Mouse (Mus musculus): ENCODE measurements around the gene Kiss1r. TPM values are rescaled to one million over a fixed set of nuclear protein-coding genes. Genes with fewer than 3 reads are reported as not detected.
"Not testable (repeated sequence)": the region's sequence is repeated elsewhere in the genome, so short reads cannot be mapped to it uniquely, and the experiment has no call there.

Gene Kiss1r
- polyA plus RNA-seq, 1 experiment from 2014 or later, result 0.51 TPM

- Histone ChIP-seq H3K4me3 (ENCODE audit: low read depth, low read length) (no peak overlapping the region), H3K36me3 (ENCODE audit: control insufficient read depth, insufficient read depth, low read length) (no peaks in the 10 kb centered on the region), H3K27me3 (replicated peaks; ENCODE audit: control insufficient read depth, insufficient read depth, low read length) (no peaks in the 10 kb centered on the region), H3K4me2 (ENCODE audit: low read length) (no peak overlapping the region), H3K9me3 (ENCODE audit: control insufficient read depth, low read length) (no peaks in the 10 kb centered on the region), H3K27ac (ENCODE audit: low read depth) (no peak overlapping the region), H3K9ac (ENCODE audit: low read length) (no peak overlapping the region), H3K4me1 (replicated peaks; ENCODE audit: control insufficient read depth, insufficient read depth, low read length) (peaks cover 22% of the 10 kb centered on the region; the same call in 1 of the 2 replicates)
- WGBS, result 16% methylated on average over 3 of the region's 3 CpGs
- DNase-seq (ENCODE audit: low spot score) (no peak), ATAC-seq (replicated peaks; ENCODE audit: low FRiP score, low TSS enrichment, low read depth) (no peak)
These were observed 37.2 kb upstream of the Kiss1r start for GRCm38 (mm10) chr10:79879527-79879926.

GRCm38 (mm10) chr10:79880721-79881120 lies 36.0 kb upstream of the Kiss1r start:
- no peak for ATAC-seq (replicated peaks; ENCODE audit: low FRiP score, low TSS enrichment, low read depth)
- no peak overlapping the region for H3K27ac ChIP-seq (ENCODE audit: low read depth)
- no peak overlapping the region for H3K9ac ChIP-seq (ENCODE audit: low read length)
- no peak overlapping the region for H3K4me2 ChIP-seq (ENCODE audit: low read length)
- no peaks in the 10 kb centered on the region for H3K36me3 ChIP-seq (ENCODE audit: control insufficient read depth, insufficient read depth, low read length)
- no peak for DNase-seq (ENCODE audit: low spot score)
- WGBS, result 21% methylated on average over 9 of the region's 9 CpGs
- H3K4me1 ChIP-seq (replicated peaks; ENCODE audit: control insufficient read depth, insufficient read depth, low read length), result peaks cover 13% of the 10 kb centered on the region; the same call in 1 of the 2 replicates
- no peaks in the 10 kb centered on the region for H3K27me3 ChIP-seq (replicated peaks; ENCODE audit: control insufficient read depth, insufficient read depth, low read length)
- H3K4me3 ChIP-seq (ENCODE audit: low read depth, low read length), result no peak overlapping the region
- H3K9me3 ChIP-seq (ENCODE audit: control insufficient read depth, low read length), result no peaks in the 10 kb centered on the region

DNA sequence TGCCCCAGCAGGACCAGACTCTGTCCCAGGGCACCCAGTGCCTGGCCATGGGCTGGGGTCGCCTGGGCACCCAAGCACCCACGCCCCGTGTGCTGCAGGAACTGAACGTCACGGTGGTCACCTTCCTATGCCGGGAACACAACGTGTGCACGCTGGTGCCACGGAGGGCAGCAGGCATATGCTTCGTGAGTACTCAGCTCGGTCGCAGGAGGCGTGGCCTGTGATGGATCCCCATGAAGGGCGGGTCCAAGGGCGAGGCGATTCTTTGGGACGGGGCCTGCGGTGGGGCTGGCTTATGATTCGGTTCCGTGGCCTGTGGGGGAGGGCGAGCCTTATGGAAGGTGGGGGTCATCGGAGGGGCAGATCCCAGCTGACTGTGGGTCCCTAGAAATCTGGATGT lies 34.8 kb upstream of the Kiss1r start:
- H3K27me3 ChIP-seq (replicated peaks; ENCODE audit: control insufficient read depth, insufficient read depth, low read length), result no peaks in the 10 kb centered on the region
- peak overlapping the region; percentile 29; the same call in 1 of the 2 replicates for H3K9ac ChIP-seq (ENCODE audit: low read length)

GRCm38 (mm10) chr10:79883297-79884084 lies 33.3 kb upstream of the Kiss1r start:
- no peaks in the 10 kb centered on the region for H3K9me3 ChIP-seq (ENCODE audit: control insufficient read depth, low read length)
- H3K27ac ChIP-seq (ENCODE audit: low read depth), result no peak overlapping the region
- no peaks in the 10 kb centered on the region for H3K36me3 ChIP-seq (ENCODE audit: control insufficient read depth, insufficient read depth, low read length)
- H3K4me2 ChIP-seq (ENCODE audit: low read length), result no peak overlapping the region
- no peak overlapping the region for H3K4me3 ChIP-seq (ENCODE audit: low read depth, low read length)
- DNase-seq (ENCODE audit: low spot score), result peak; percentile 87
- 20% methylated on average over 22 of the region's 22 CpGs for WGBS
- ATAC-seq (replicated peaks; ENCODE audit: low FRiP score, low TSS enrichment, low read depth), result 0 out of 2 replicates have a peak, but pooled peaks have one; percentile 7
- no peak overlapping the region for H3K9ac ChIP-seq (ENCODE audit: low read length)
- peaks cover 13% of the 10 kb centered on the region; the same call in 1 of the 2 replicates for H3K4me1 ChIP-seq (replicated peaks; ENCODE audit: control insufficient read depth, insufficient read depth, low read length)
- no peaks in the 10 kb centered on the region for H3K27me3 ChIP-seq (replicated peaks; ENCODE audit: control insufficient read depth, insufficient read depth, low read length)

More for the DNA sequence above, 34.8 kb upstream of the Kiss1r start:
- H3K4me3 ChIP-seq (ENCODE audit: low read depth, low read length), result peak overlapping the region; percentile 18; the same call in 1 of the 2 replicates
- peaks cover 13% of the 10 kb centered on the region; the same call in 1 of the 2 replicates for H3K4me1 ChIP-seq (replicated peaks; ENCODE audit: control insufficient read depth, insufficient read depth, low read length)
- peak overlapping the region; percentile 42 for H3K4me2 ChIP-seq (ENCODE audit: low read length)
- DNase-seq (ENCODE audit: low spot score) (no peak), ATAC-seq (replicated peaks; ENCODE audit: low FRiP score, low TSS enrichment, low read depth) (0 out of 2 replicates have a peak, but pooled peaks have one; percentile 21)
- 7% methylated on average over 22 of the region's 22 CpGs for WGBS
- H3K36me3 ChIP-seq (ENCODE audit: control insufficient read depth, insufficient read depth, low read length), result no peaks in the 10 kb centered on the region
- no peak overlapping the region for H3K27ac ChIP-seq (ENCODE audit: low read depth)
- no peaks in the 10 kb centered on the region for H3K9me3 ChIP-seq (ENCODE audit: control insufficient read depth, low read length)

DNA sequence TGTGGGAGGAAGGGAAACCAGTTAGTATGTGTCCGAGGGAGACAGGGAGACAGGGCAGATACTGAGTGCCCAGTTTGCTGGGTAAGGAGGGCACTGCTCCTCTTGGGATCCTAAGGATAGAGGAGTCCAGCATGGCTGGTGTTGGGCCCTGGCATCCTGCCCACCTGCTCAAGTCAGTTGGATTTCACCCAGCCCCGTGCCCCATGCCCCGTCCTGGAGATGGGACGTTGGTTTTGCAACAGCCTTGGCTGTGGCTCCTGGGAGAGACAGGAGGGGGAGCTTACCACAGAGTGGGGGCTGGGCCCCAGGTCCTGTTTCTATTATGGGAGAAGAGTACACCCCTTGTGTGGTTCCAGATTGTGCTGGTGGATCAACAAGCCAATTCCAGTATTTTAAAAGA lies 32.3 kb upstream of the Kiss1r start:
- 67% methylated on average over 4 of the region's 4 CpGs for WGBS
- H3K9me3 ChIP-seq (ENCODE audit: control insufficient read depth, low read length), result no peaks in the 10 kb centered on the region
- no peak overlapping the region for H3K27ac ChIP-seq (ENCODE audit: low read depth)
- H3K27me3 ChIP-seq (replicated peaks; ENCODE audit: control insufficient read depth, insufficient read depth, low read length), result no peaks in the 10 kb centered on the region
- no peak overlapping the region for H3K4me2 ChIP-seq (ENCODE audit: low read length)
- no peaks in the 10 kb centered on the region for H3K36me3 ChIP-seq (ENCODE audit: control insufficient read depth, insufficient read depth, low read length)
- no peak for DNase-seq (ENCODE audit: low spot score)
- H3K4me3 ChIP-seq (ENCODE audit: low read depth, low read length), result no peak overlapping the region
- H3K9ac ChIP-seq (ENCODE audit: low read length), result no peak overlapping the region
- no peak for ATAC-seq (replicated peaks; ENCODE audit: low FRiP score, low TSS enrichment, low read depth)
- H3K4me1 ChIP-seq (replicated peaks; ENCODE audit: control insufficient read depth, insufficient read depth, low read length), result peaks cover 13% of the 10 kb centered on the region; the same call in 1 of the 2 replicates

DNA sequence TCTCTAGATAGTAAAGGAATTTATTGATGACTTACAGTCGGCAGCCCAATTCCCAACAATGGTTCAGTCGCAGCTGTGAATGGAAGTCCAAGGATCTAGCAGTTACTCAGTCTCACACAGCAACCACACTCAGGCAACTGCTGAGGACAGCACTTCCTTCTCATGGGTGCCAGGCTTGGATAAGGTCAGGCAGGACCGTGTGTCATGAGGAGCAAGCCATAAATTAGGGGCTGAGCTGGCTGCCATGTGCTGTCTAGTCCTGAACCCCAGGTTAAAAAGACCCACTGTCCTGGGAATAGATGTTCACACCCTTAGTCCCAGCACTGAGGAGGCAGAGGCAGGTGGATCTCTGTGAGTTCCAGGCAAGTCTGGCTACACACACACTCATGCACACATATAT lies 31.8 kb upstream of the Kiss1r start:
- ATAC-seq (replicated peaks; ENCODE audit: low FRiP score, low TSS enrichment, low read depth); H3K4me3 ChIP-seq (ENCODE audit: low read depth, low read length); DNase-seq (ENCODE audit: low spot score); H3K9ac ChIP-seq (ENCODE audit: low read length); H3K36me3 ChIP-seq (ENCODE audit: control insufficient read depth, insufficient read depth, low read length); H3K27ac ChIP-seq (ENCODE audit: low read depth); H3K9me3 ChIP-seq (ENCODE audit: control insufficient read depth, low read length); H3K27me3 ChIP-seq (replicated peaks; ENCODE audit: control insufficient read depth, insufficient read depth, low read length); H3K4me2 ChIP-seq (ENCODE audit: low read length): not testable (repeated sequence)
- peaks cover 13% of the 10 kb centered on the region; the same call in 1 of the 2 replicates for H3K4me1 ChIP-seq (replicated peaks; ENCODE audit: control insufficient read depth, insufficient read depth, low read length)
- 52% methylated on average over 2 of the region's 3 CpGs for WGBS

DNA sequence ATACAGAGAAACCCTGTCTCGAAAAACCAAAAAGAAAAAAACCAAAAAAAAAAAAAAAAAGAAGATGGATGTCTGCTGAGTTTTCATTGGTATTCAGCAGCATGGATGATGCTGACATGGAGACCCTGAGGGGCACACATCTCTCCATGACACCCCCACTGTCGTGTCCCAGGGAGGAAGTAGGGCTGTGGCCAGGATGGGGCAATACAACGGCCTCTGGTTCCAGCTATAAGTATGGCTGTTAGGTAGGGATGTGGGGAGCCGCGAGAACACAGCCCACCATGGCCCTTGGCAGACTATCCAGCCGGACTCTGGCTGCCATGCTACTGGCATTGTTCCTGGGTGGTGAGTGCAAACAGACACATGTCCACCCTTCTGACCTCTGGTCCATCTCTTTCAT lies 30.7 kb upstream of the Kiss1r start, which contains the start of gene Elane:
Gene Elane, plus strand, starts transcription at position 194 of the 400 bp plus-strand sequence.
- Histone ChIP-seq H3K4me2 (ENCODE audit: low read length) (no peak within 1 kb of the TSS), H3K4me3 (ENCODE audit: low read depth, low read length) (no peak within 1 kb of the TSS), H3K27me3 (replicated peaks; ENCODE audit: control insufficient read depth, insufficient read depth, low read length) (no peaks in the 10 kb centered on the region), H3K36me3 (ENCODE audit: control insufficient read depth, insufficient read depth, low read length) (no peaks in the 10 kb centered on the region), H3K9ac (ENCODE audit: low read length) (no peak within 1 kb of the TSS), H3K9me3 (ENCODE audit: control insufficient read depth, low read length) (no peaks in the 10 kb centered on the region), H3K27ac (ENCODE audit: low read depth) (no peak within 1 kb of the TSS), H3K4me1 (replicated peaks; ENCODE audit: control insufficient read depth, insufficient read depth, low read length) (peaks cover 11% of the 10 kb centered on the region; the same call in 1 of the 2 replicates)
- ATAC-seq (replicated peaks; ENCODE audit: low FRiP score, low TSS enrichment, low read depth) (no peak), DNase-seq (ENCODE audit: low spot score) (no peak)
- 69% methylated on average over 6 of the region's 6 CpGs for WGBS

DNA sequence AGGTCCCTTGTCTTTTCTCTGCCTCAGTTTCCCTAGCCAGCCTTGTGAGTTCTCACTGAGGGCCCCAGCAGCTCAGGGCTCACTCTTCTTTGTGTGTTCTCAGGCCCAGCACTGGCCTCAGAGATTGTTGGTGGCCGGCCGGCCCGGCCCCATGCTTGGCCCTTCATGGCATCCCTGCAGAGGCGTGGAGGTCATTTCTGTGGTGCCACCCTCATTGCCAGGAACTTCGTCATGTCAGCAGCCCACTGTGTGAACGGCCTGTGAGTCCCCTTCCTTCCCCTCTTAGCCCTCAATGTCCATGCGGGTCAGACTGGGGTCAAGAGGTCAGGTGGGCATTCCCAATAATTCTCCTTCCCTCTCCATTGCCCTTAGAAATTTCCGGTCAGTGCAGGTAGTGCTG lies 30.2 kb upstream of the Kiss1r start:
- Histone ChIP-seq H3K4me2 (ENCODE audit: low read length) (no peak overlapping the region), H3K27ac (ENCODE audit: low read depth) (no peak overlapping the region), H3K9ac (ENCODE audit: low read length) (no peak overlapping the region), H3K4me1 (replicated peaks; ENCODE audit: control insufficient read depth, insufficient read depth, low read length) (peaks cover 11% of the 10 kb centered on the region; the same call in 1 of the 2 replicates), H3K4me3 (ENCODE audit: low read depth, low read length) (no peak overlapping the region), H3K36me3 (ENCODE audit: control insufficient read depth, insufficient read depth, low read length) (no peaks in the 10 kb centered on the region), H3K27me3 (replicated peaks; ENCODE audit: control insufficient read depth, insufficient read depth, low read length) (no peaks in the 10 kb centered on the region), H3K9me3 (ENCODE audit: control insufficient read depth, low read length) (no peaks in the 10 kb centered on the region)
- whole genome bisulfite sequencing, result 72% methylated on average over 8 of the region's 8 CpGs
- DNase-seq (ENCODE audit: low spot score), result no peak
- no peak for ATAC-seq (replicated peaks; ENCODE audit: low FRiP score, low TSS enrichment, low read depth)

All from intestine, embryonic 14.5 days (tissue).